Mouse (Mus musculus) forebrain, embryonic 16.5 days (tissue): ENCODE results near the gene Capn1. TPM values are rescaled to one million over a fixed set of nuclear protein-coding genes. Genes with fewer than 3 reads are reported as not detected.
"Not testable (repeated sequence)": the region's sequence is repeated elsewhere in the genome, so short reads cannot be mapped to it uniquely, and the experiment has no call there.

Source experiments
- ATAC-seq: fragments of 200-750 bp; cut with Nextera tagmentation; 2 replicates; pipeline ENCODE4 v1.8.0; 2017; ENCODE audit warnings: mild to moderate bottlenecking, moderate library complexity
- H3K27ac ChIP-seq: fragments of 300-500 bp; sonication (generic); 2 replicates; pipeline ENCODE4 v1.5.1; 2014; ENCODE audit warnings: low read length, control low read depth
- H3K27me3 ChIP-seq: fragments of 300-500 bp; sonication (generic); replicated peaks from 2 replicates; pipeline ENCODE4 v1.6.1; 2014; ENCODE audit warnings: low read length; ENCODE audit not compliant: control insufficient read depth, insufficient read depth
- H3K36me3 ChIP-seq: fragments of 300-500 bp; sonication (generic); 2 replicates; pipeline ENCODE4 v1.6.1; 2014; ENCODE audit not compliant: control insufficient read depth, insufficient read depth
- H3K4me1 ChIP-seq: fragments of 300-500 bp; sonication (generic); replicated peaks from 2 replicates; pipeline ENCODE4 v1.6.1; 2014; ENCODE audit warnings: low read length; ENCODE audit not compliant: control insufficient read depth, insufficient read depth
- H3K4me2 ChIP-seq: fragments of 300-500 bp; sonication (generic); 2 replicates; pipeline ENCODE4 v1.6.1; 2014; ENCODE audit warnings: mild to moderate bottlenecking, low read length, control low read depth
- H3K4me3 ChIP-seq: fragments of 300-500 bp; sonication (generic); replicated peaks from 2 replicates; pipeline ENCODE4 v1.5.1; 2014; ENCODE audit warnings: mild to moderate bottlenecking, low read length, control low read depth
- H3K9ac ChIP-seq: fragments of 300-500 bp; sonication (generic); replicated peaks from 2 replicates; pipeline ENCODE4 v1.6.1; 2014; ENCODE audit warnings: low read depth, low read length, control low read depth
- H3K9me3 ChIP-seq: fragments of 300-500 bp; sonication (generic); 2 replicates; pipeline ENCODE4 v1.6.1; 2016; ENCODE audit warnings: low read length; ENCODE audit not compliant: control insufficient read depth
- WGBS: fragments of 180-500 bp; shearing (Covaris S2); extraction: QIAGEN DNeasy Blood & Tissue Kit; methylation state at CpG from one replicate; pipeline ENCODE4 v1.1.7; 2014; 5-methylcytosine and 5-hydroxymethylcytosine counted together
- polyA plus RNA-seq: library from polyadenylated mRNA; unstranded; fragments of >200 nt; fragmentation: Nextera tagmentation; extraction: Ambion mirVana; gene quantifications from 2 replicates; pipeline ENCODE4 v1.2.1, GENCODE M21; 2015

The Capn1 gene
- polyA plus RNA-seq, 1 experiment from 2014 or later, result 1.3 TPM

- not testable (repeated sequence) for H3K9ac ChIP-seq, H3K27ac ChIP-seq, H3K4me2 ChIP-seq, H3K27me3 ChIP-seq, H3K4me3 ChIP-seq, H3K9me3 ChIP-seq, ATAC-seq, H3K36me3 ChIP-seq
- peaks cover 19% of the 10 kb centered on the region for H3K4me1 ChIP-seq
- WGBS, result 55% methylated on average over 4 of the region's 4 CpGs
Measured at GRCm38 (mm10) chr19:6044102-6044501, 28.4 kb upstream of the Capn1 start.

GRCm38 (mm10) chr19:6042293-6042692 is 26.6 kb upstream of the Capn1 start:
- Histone ChIP-seq H3K36me3 (no peaks in the 10 kb centered on the region), H3K27ac (no peak overlapping the region), H3K9ac (no peak overlapping the region), H3K9me3 (no peaks in the 10 kb centered on the region), H3K27me3 (no peaks in the 10 kb centered on the region), H3K4me3 (no peak overlapping the region), H3K4me2 (no peak overlapping the region), H3K4me1 (peaks cover 10% of the 10 kb centered on the region)
- 85% methylated on average over 9 of the region's 9 CpGs for whole genome bisulfite sequencing
- ATAC-seq, result no peak

- Histone ChIP-seq H3K9me3 (no peaks in the 10 kb centered on the region), H3K9ac (no peak overlapping the region), H3K4me1 (peaks cover under 1% of the 10 kb centered on the region), H3K4me2 (no peak overlapping the region), H3K27me3 (no peaks in the 10 kb centered on the region), H3K4me3 (no peak overlapping the region), H3K27ac (no peak overlapping the region), H3K36me3 (no peaks in the 10 kb centered on the region)
- ATAC-seq, result no peak
Measured at GRCm38 (mm10) chr19:6040002-6040401, 24.3 kb upstream of the Capn1 start.

- H3K4me1 ChIP-seq, result no peaks in the 10 kb centered on the region
- H3K27me3 ChIP-seq, result no peaks in the 10 kb centered on the region
- ATAC-seq, result no peak
- H3K4me2 ChIP-seq, result no peak overlapping the region
- no peak overlapping the region for H3K9ac ChIP-seq
- no peak overlapping the region for H3K27ac ChIP-seq
- H3K4me3 ChIP-seq, result no peak overlapping the region
- no peaks in the 10 kb centered on the region for H3K36me3 ChIP-seq
- H3K9me3 ChIP-seq, result no peaks in the 10 kb centered on the region
- 78% methylated on average over 7 of the region's 7 CpGs for WGBS
Measured at GRCm38 (mm10) chr19:6038326-6038725, 22.6 kb upstream of the Capn1 start.

GRCm38 (mm10) chr19:6037695-6038094 is 22.0 kb upstream of the Capn1 start:
- Histone ChIP-seq H3K4me3 (no peak overlapping the region), H3K4me1 (no peaks in the 10 kb centered on the region), H3K36me3 (no peaks in the 10 kb centered on the region), H3K4me2 (no peak overlapping the region), H3K27ac (no peak overlapping the region), H3K9ac (no peak overlapping the region), H3K27me3 (no peaks in the 10 kb centered on the region), H3K9me3 (no peaks in the 10 kb centered on the region)
- no peak for ATAC-seq

GRCm38 (mm10) chr19:6035966-6036585 is 20.4 kb upstream of the Capn1 start:
- H3K36me3 ChIP-seq, result no peaks in the 10 kb centered on the region
- WGBS, result 81% methylated on average over 9 of the region's 9 CpGs
- ATAC-seq, result no peak

GRCm38 (mm10) chr19:6030520-6031280 is 15.0 kb upstream of the Capn1 start:
- Histone ChIP-seq H3K4me1 (no peaks in the 10 kb centered on the region), H3K9ac (no peak overlapping the region), H3K27me3 (no peaks in the 10 kb centered on the region), H3K27ac (no peak overlapping the region), H3K36me3 (no peaks in the 10 kb centered on the region), H3K9me3 (no peaks in the 10 kb centered on the region), H3K4me3 (no peak overlapping the region), H3K4me2 (no peak overlapping the region)
- no peak for ATAC-seq
- WGBS, result 80% methylated on average over 14 of the region's 14 CpGs

More at GRCm38 (mm10) chr19:6035966-6036585, 20.4 kb upstream of the Capn1 start:
- Histone ChIP-seq H3K9ac (no peak overlapping the region), H3K4me1 (no peaks in the 10 kb centered on the region), H3K27ac (no peak overlapping the region), H3K4me3 (no peak overlapping the region), H3K9me3 (no peaks in the 10 kb centered on the region), H3K4me2 (no peak overlapping the region), H3K27me3 (no peaks in the 10 kb centered on the region)

GRCm38 (mm10) chr19:6029426-6029825 is 13.7 kb upstream of the Capn1 start:
- H3K9ac ChIP-seq, result no peak overlapping the region
- no peak for ATAC-seq
- H3K4me3 ChIP-seq, result no peak overlapping the region
- H3K27me3 ChIP-seq, result no peaks in the 10 kb centered on the region
- H3K4me1 ChIP-seq, result no peaks in the 10 kb centered on the region
- no peak overlapping the region for H3K27ac ChIP-seq
- WGBS, result 84% methylated on average over 9 of the region's 9 CpGs
- H3K4me2 ChIP-seq, result no peak overlapping the region
- no peaks in the 10 kb centered on the region for H3K36me3 ChIP-seq
- H3K9me3 ChIP-seq, result no peaks in the 10 kb centered on the region

- no peaks in the 10 kb centered on the region for H3K4me1 ChIP-seq
- H3K4me3 ChIP-seq, result no peak overlapping the region
- 85% methylated on average over 6 of the region's 6 CpGs for WGBS
- H3K27me3 ChIP-seq, result no peaks in the 10 kb centered on the region
- H3K27ac ChIP-seq, result no peak overlapping the region
- no peak for ATAC-seq
- no peak overlapping the region for H3K9ac ChIP-seq
- H3K36me3 ChIP-seq, result no peaks in the 10 kb centered on the region
- no peak overlapping the region for H3K4me2 ChIP-seq
- H3K9me3 ChIP-seq, result no peaks in the 10 kb centered on the region
Measured at GRCm38 (mm10) chr19:6028991-6029390, 13.3 kb upstream of the Capn1 start.
